Mouse (Mus musculus) limb, embryonic 10.5 days (tissue): ENCODE measurements around the gene Sgip1. TPM values are rescaled to one million over a fixed set of nuclear protein-coding genes. Genes with fewer than 3 reads are reported as not detected.

ENCODE experiments used
- DNase-seq: peaks from one replicate; pipeline ENCODE4 v3.0.0-alpha.2; 2017; ENCODE audit warnings: low spot score
- H3K27ac ChIP-seq: fragments of 300-500 bp; sonication (generic); 2 replicates; pipeline ENCODE4 v1.5.1; 2016; ENCODE audit warnings: mild to moderate bottlenecking
- H3K27me3 ChIP-seq: fragments of 300-500 bp; sonication (generic); 2 replicates; pipeline ENCODE4 v1.6.1; 2016; ENCODE audit warnings: low read depth, mild to moderate bottlenecking; ENCODE audit not compliant: poor library complexity, severe bottlenecking
- H3K36me3 ChIP-seq: fragments of 300-500 bp; sonication (generic); 2 replicates; pipeline ENCODE4 v1.6.1; 2016; ENCODE audit warnings: mild to moderate bottlenecking, moderate library complexity
- H3K4me1 ChIP-seq: fragments of 300-500 bp; sonication (generic); 2 replicates; pipeline ENCODE4 v1.6.1; 2016
- H3K4me3 ChIP-seq: fragments of 300-500 bp; sonication (generic); 2 replicates; pipeline ENCODE4 v1.5.1; 2016; ENCODE audit warnings: mild to moderate bottlenecking, moderate library complexity
- H3K9me3 ChIP-seq: fragments of 300-500 bp; sonication (generic); replicated peaks from 2 replicates; pipeline ENCODE4 v1.6.1; 2016; ENCODE audit warnings: mild to moderate bottlenecking
- WGBS: fragments of 180-500 bp; shearing (Covaris S2); methylation state at CpG from one replicate; pipeline ENCODE4 v1.1.7; 2016; 5-methylcytosine and 5-hydroxymethylcytosine counted together
- polyA plus RNA-seq: library from polyadenylated mRNA; unstranded; fragments of >200 nt; fragmentation: Nextera tagmentation; extraction: Ambion mirVana; gene quantifications from 2 replicates; pipeline ENCODE4 v1.2.1, GENCODE M21; 2016

Gene Sgip1
- polyA plus RNA-seq, 1 experiment from 2014 or later = 6.2 TPM

GRCm38 (mm10) chr4:102854928-102855892, 114.1 kb downstream of the Sgip1 start:
- no peaks in the 10 kb centered on the region for H3K27me3 ChIP-seq
- no peak for DNase-seq
- no peaks in the 10 kb centered on the region for H3K9me3 ChIP-seq
- H3K36me3 ChIP-seq = no peaks in the 10 kb centered on the region
- H3K4me1 ChIP-seq = no peaks in the 10 kb centered on the region
- no peak overlapping the region for H3K4me3 ChIP-seq
- WGBS = 77% methylated on average over 10 of the region's 10 CpGs
- H3K27ac ChIP-seq = no peak overlapping the region

GRCm38 (mm10) chr4:102856086-102856485, 115.0 kb downstream of the Sgip1 start:
- Histone ChIP-seq H3K27me3 (no peaks in the 10 kb centered on the region), H3K4me3 (no peak overlapping the region), H3K36me3 (no peaks in the 10 kb centered on the region), H3K9me3 (no peaks in the 10 kb centered on the region), H3K27ac (no peak overlapping the region), H3K4me1 (peaks cover 1% of the 10 kb centered on the region; the same call in 1 of the 2 replicates)
- no peak for DNase-seq
- WGBS = 86% methylated on average over 7 of the region's 7 CpGs

- DNase-seq = peak; percentile 39
- Histone ChIP-seq H3K9me3 (no peaks in the 10 kb centered on the region), H3K4me3 (no peak overlapping the region), H3K27ac (no peak overlapping the region), H3K36me3 (no peaks in the 10 kb centered on the region), H3K4me1 (peaks cover 5% of the 10 kb centered on the region; the same call in 1 of the 2 replicates), H3K27me3 (no peaks in the 10 kb centered on the region)
- WGBS = 92% methylated on average over 15 of the region's 15 CpGs
These were observed 118.4 kb downstream of the Sgip1 start for GRCm38 (mm10) chr4:102859259-102860194.

- Histone ChIP-seq H3K9me3 (no peaks in the 10 kb centered on the region), H3K27ac (no peak overlapping the region), H3K27me3 (no peaks in the 10 kb centered on the region), H3K4me1 (peaks cover 5% of the 10 kb centered on the region; the same call in 1 of the 2 replicates), H3K4me3 (no peak overlapping the region), H3K36me3 (no peaks in the 10 kb centered on the region)
- WGBS = 78% methylated on average over 15 of the region's 15 CpGs
- DNase-seq = no peak
These were observed 121.9 kb downstream of the Sgip1 start for GRCm38 (mm10) chr4:102862751-102863710.

GRCm38 (mm10) chr4:102866531-102866930, 125.4 kb downstream of the Sgip1 start:
- H3K9me3 ChIP-seq = no peaks in the 10 kb centered on the region
- no peak overlapping the region for H3K27ac ChIP-seq
- no peak overlapping the region for H3K4me3 ChIP-seq
- no peaks in the 10 kb centered on the region for H3K4me1 ChIP-seq
- H3K27me3 ChIP-seq = no peaks in the 10 kb centered on the region
- H3K36me3 ChIP-seq = no peaks in the 10 kb centered on the region
- WGBS = 94% methylated on average over 3 of the region's 3 CpGs
- no peak for DNase-seq

- H3K36me3 ChIP-seq = no peaks in the 10 kb centered on the region
- WGBS = 91% methylated on average over 4 of the region's 4 CpGs
- H3K4me1 ChIP-seq = no peaks in the 10 kb centered on the region
- no peak overlapping the region for H3K27ac ChIP-seq
- H3K27me3 ChIP-seq = no peaks in the 10 kb centered on the region
- DNase-seq = no peak
- H3K9me3 ChIP-seq = no peaks in the 10 kb centered on the region
- H3K4me3 ChIP-seq = no peak overlapping the region
These were observed 130.2 kb downstream of the Sgip1 start for GRCm38 (mm10) chr4:102871274-102871673.

GRCm38 (mm10) chr4:102883142-102883541, 142.0 kb downstream of the Sgip1 start:
- Histone ChIP-seq H3K9me3 (no peaks in the 10 kb centered on the region; the same call in 1 of the 2 replicates), H3K4me1 (no peaks in the 10 kb centered on the region), H3K27ac (no peak overlapping the region), H3K27me3 (no peaks in the 10 kb centered on the region), H3K4me3 (no peak overlapping the region), H3K36me3 (no peaks in the 10 kb centered on the region)
- DNase-seq = no peak
- WGBS = 95% methylated on average over 3 of the region's 3 CpGs

GRCm38 (mm10) chr4:102884228-102884627, 143.1 kb downstream of the Sgip1 start:
- H3K36me3 ChIP-seq = no peaks in the 10 kb centered on the region
- WGBS = 90% methylated on average over 4 of the region's 4 CpGs
- no peak for DNase-seq
- no peaks in the 10 kb centered on the region for H3K27me3 ChIP-seq
- H3K4me3 ChIP-seq = no peak overlapping the region
- H3K4me1 ChIP-seq = no peaks in the 10 kb centered on the region
- no peaks in the 10 kb centered on the region; the same call in 1 of the 2 replicates for H3K9me3 ChIP-seq
- H3K27ac ChIP-seq = no peak overlapping the region

GRCm38 (mm10) chr4:102886459-102886858, 145.4 kb downstream of the Sgip1 start:
- WGBS = 79% methylated on average over 2 of the region's 2 CpGs
- Histone ChIP-seq H3K36me3 (no peaks in the 10 kb centered on the region), H3K27ac (no peak overlapping the region), H3K4me1 (no peaks in the 10 kb centered on the region), H3K4me3 (no peak overlapping the region), H3K9me3 (no peaks in the 10 kb centered on the region; the same call in 1 of the 2 replicates), H3K27me3 (no peaks in the 10 kb centered on the region)
- DNase-seq = no peak

GRCm38 (mm10) chr4:102886902-102887301, 145.8 kb downstream of the Sgip1 start:
- WGBS = 90% methylated on average over 4 of the region's 4 CpGs

GRCm38 (mm10) chr4:102887770-102888689, 146.9 kb downstream of the Sgip1 start:
- Histone ChIP-seq H3K9me3 (no peaks in the 10 kb centered on the region), H3K27me3 (no peaks in the 10 kb centered on the region), H3K36me3 (no peaks in the 10 kb centered on the region), H3K4me3 (no peak overlapping the region), H3K4me1 (no peaks in the 10 kb centered on the region), H3K27ac (no peak overlapping the region)
- WGBS = 88% methylated on average over 14 of the region's 14 CpGs
- DNase-seq = no peak

More at GRCm38 (mm10) chr4:102886902-102887301, 145.8 kb downstream of the Sgip1 start:
- H3K4me1 ChIP-seq = no peaks in the 10 kb centered on the region
- H3K36me3 ChIP-seq = no peaks in the 10 kb centered on the region
- DNase-seq = no peak
- H3K9me3 ChIP-seq = no peaks in the 10 kb centered on the region; the same call in 1 of the 2 replicates
- no peaks in the 10 kb centered on the region for H3K27me3 ChIP-seq
- no peak overlapping the region for H3K27ac ChIP-seq
- no peak overlapping the region for H3K4me3 ChIP-seq
